Mouse (Mus musculus) left cerebral cortex, postnatal 4 days (tissue): Measurements from ENCODE around the gene Mrpl4. TPM values are rescaled to one million over a fixed set of nuclear protein-coding genes. Genes with fewer than 3 reads are reported as not detected.

ENCODE experiments used
- DNase-seq: peaks from one replicate; pipeline ENCODE4 v3.0.0-alpha.2; 2022
- intact Hi-C: fragments of 180-260 bp; cut with DNase I; formaldehyde crosslinking; loops from one replicate; pipeline ENCODE4 v1.15.1; 2025
- total RNA-seq, 2 experiments: library from RNA; stranded (reverse); gene quantifications; 2 replicates each; pipeline ENCODE4 v1.2.3; 2021

The Mrpl4 gene
- total RNA-seq, 2 experiments from 2014 or later: 45.2 to 49.3 TPM

- DNase-seq: no peak
- intact Hi-C loops: no loop called here
Measured at GRCm38 (mm10) chr9:21015571-21016130, 13.1 kb downstream of the Mrpl4 start, which contains the start of gene Icam1. TSS of gene Icam1 (plus strand) at chr9:21015985.

- intact Hi-C loops: no loop called here
- no peak for DNase-seq
Measured at GRCm38 (mm10) chr9:21016331-21017176, 14.0 kb downstream of the Mrpl4 start.

GRCm38 (mm10) chr9:21017177-21017575, 14.6 kb downstream of the Mrpl4 start:
- intact Hi-C loops: no loop called here
- no peak for DNase-seq

- intact Hi-C loops: no loop called here
- DNase-seq: no peak
Measured at GRCm38 (mm10) chr9:21018600-21018999, 16.1 kb downstream of the Mrpl4 start.

GRCm38 (mm10) chr9:21021363-21021762, 18.8 kb downstream of the Mrpl4 start:
- no peak for DNase-seq
- intact Hi-C loops: no loop called here

- intact Hi-C loops: no loop called here
- no peak for DNase-seq
Measured at GRCm38 (mm10) chr9:21022288-21022687, 19.8 kb downstream of the Mrpl4 start.

GRCm38 (mm10) chr9:21022726-21023125, 20.2 kb downstream of the Mrpl4 start:
- intact Hi-C loops: no loop called here
- DNase-seq: no peak

- intact Hi-C loops: no loop called here
- no peak for DNase-seq
Measured at GRCm38 (mm10) chr9:21025258-21025810, 22.8 kb downstream of the Mrpl4 start.

- intact Hi-C loops: no loop called here
- no peak for DNase-seq
Measured at GRCm38 (mm10) chr9:21026849-21027248, 24.3 kb downstream of the Mrpl4 start.

GRCm38 (mm10) chr9:21027774-21028290, 25.3 kb downstream of the Mrpl4 start:
- DNase-seq: peak; percentile 43
- intact Hi-C loops: no loop called here

GRCm38 (mm10) chr9:21028560-21029110, 26.1 kb downstream of the Mrpl4 start:
- intact Hi-C loops: no loop called here

GRCm38 (mm10) chr9:21029291-21030054, 26.9 kb downstream of the Mrpl4 start, which contains the start of gene Icam4:
TSS of gene Icam4 (plus strand) at chr9:21029373.
- peak; percentile 69 for DNase-seq
- intact Hi-C loops: loop anchor here (10.0 kb wide), 1 partner anchor 105 kb away; the partner anchor contains the start of gene Tyk2

More at GRCm38 (mm10) chr9:21028560-21029110, 26.1 kb downstream of the Mrpl4 start:
- DNase-seq: no peak

- intact Hi-C loops: loop anchor here (10.0 kb wide), 1 partner anchor 105 kb away; the partner anchor contains the start of gene Tyk2
- no peak for DNase-seq
Measured at GRCm38 (mm10) chr9:21030055-21030600, 27.6 kb downstream of the Mrpl4 start.

- intact Hi-C loops: loop anchor here (10.0 kb wide), 1 partner anchor 104 kb away; the partner anchor contains the start of gene Tyk2
- DNase-seq: peak; percentile 87
Measured at GRCm38 (mm10) chr9:21030781-21031250, 28.3 kb downstream of the Mrpl4 start.

- intact Hi-C loops: loop anchor here (10.0 kb wide), 1 partner anchor 103 kb away; the partner anchor contains the start of gene Tyk2
- DNase-seq: peak; percentile 51
Measured at GRCm38 (mm10) chr9:21031251-21031895, 28.8 kb downstream of the Mrpl4 start.

- peak; percentile 30 for DNase-seq
- intact Hi-C loops: loop anchor here (10.0 kb wide), 1 partner anchor 103 kb away; the partner anchor contains the start of gene Tyk2
Measured at GRCm38 (mm10) chr9:21031896-21032351, 29.4 kb downstream of the Mrpl4 start, which contains the start of gene Icam5. TSS of gene Icam5 (plus strand) at chr9:21032073.

- intact Hi-C loops: loop anchor here (10.0 kb wide), 1 partner anchor 102 kb away; the partner anchor contains the start of gene Tyk2
Measured at GRCm38 (mm10) chr9:21032491-21032890, 30.0 kb downstream of the Mrpl4 start.

GRCm38 (mm10) chr9:21033136-21033535, 30.6 kb downstream of the Mrpl4 start:
- intact Hi-C loops: loop anchor here (10.0 kb wide), 1 partner anchor 102 kb away; the partner anchor contains the start of gene Tyk2

More at GRCm38 (mm10) chr9:21032491-21032890, 30.0 kb downstream of the Mrpl4 start:
- no peak for DNase-seq

More at GRCm38 (mm10) chr9:21033136-21033535, 30.6 kb downstream of the Mrpl4 start:
- peak; percentile 63 for DNase-seq
